Mouse (Mus musculus) lung, postnatal 36 days (tissue): ENCODE results near the gene Kansl3.

Experiments
- DNase-seq: peaks from one replicate; pipeline ENCODE4 v3.0.0; 2022; ENCODE audit warnings: mixed read lengths

Gene Kansl3

DNA sequence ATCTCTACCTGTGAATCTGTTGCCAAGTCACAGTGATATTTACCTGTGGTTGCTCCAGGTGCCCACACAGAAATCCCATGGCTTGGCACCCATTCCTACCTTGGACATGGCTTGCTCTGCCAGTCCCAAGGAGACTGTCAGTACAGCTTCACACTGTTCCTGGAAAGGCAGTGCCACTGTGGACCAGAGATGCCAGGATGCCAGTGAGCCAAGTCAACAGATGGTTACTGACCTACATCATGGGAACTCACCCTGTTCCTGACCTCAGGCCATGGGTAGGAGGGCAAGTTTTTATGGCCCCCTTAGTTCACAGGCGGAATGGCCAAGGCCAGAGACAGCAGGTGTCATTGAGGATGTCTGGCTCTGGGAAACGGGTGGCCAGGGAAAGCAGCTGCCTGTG is 47.8 kb downstream of the Kansl3 start:
- no peak for DNase-seq

- DNase-seq: no peak
These were observed 53.2 kb downstream of the Kansl3 start for GRCm38 (mm10) chr1:36315776-36316100.

- peak; percentile 38 for DNase-seq
These were observed 53.8 kb downstream of the Kansl3 start for GRCm38 (mm10) chr1:36314959-36315775.

DNA sequence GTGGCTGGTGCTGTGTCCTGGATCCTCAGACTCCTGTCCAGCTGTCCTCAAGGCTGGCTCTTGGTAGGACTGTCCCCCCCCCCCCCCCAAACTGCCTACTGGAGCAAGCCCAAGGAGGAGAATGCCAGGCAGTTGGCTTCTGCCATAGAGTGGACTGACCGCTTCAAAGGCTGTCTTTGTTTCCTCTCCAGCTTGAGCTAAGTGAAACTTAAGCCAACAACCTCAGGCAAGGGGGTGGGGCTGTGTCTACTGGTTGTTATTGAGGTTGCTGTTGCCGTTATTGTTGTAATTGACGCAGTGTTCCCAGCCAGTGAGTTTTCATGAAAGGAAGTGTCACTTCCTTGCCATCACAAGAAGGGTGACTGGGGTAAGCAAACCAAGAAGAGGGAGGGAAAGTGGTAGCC is 59.5 kb downstream of the Kansl3 start:
- DNase-seq: peak; percentile 82

GRCm38 (mm10) chr1:36308966-36309475 is 60.0 kb downstream of the Kansl3 start:
- no peak for DNase-seq

- peak; percentile 30 for DNase-seq
These were observed 60.5 kb downstream of the Kansl3 start for GRCm38 (mm10) chr1:36308451-36308901.

- peak; percentile 94 for DNase-seq
These were observed 61.3 kb downstream of the Kansl3 start, which contains the start of gene Arid5a for GRCm38 (mm10) chr1:36307495-36308280. TSS of gene Arid5a (plus strand) at chr1:36307733.

GRCm38 (mm10) chr1:36307121-36307494 is 61.9 kb downstream of the Kansl3 start:
- DNase-seq: peak; percentile 12

DNA sequence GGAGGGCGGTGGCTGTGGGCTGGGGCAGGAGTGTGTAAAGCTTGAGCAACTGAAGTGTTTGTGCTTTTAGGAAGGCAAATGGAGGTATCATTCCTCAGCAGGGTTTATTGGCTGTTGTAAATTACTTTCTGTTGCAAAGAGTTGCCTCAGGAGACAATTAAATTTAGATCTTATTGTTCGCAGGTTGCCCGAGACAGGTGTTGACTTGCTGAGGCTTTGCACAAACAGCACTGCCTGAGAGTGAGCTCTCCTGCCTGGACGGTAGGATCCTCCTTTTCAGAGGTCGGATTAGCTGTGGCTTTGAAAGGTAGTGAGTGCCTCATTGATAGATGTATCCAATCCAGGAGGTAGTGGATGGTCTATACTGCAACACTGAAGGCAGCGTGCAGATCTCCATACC is 62.9 kb downstream of the Kansl3 start:
- no peak for DNase-seq

- no peak for DNase-seq
These were observed 64.2 kb downstream of the Kansl3 start for GRCm38 (mm10) chr1:36304764-36305163.

DNA sequence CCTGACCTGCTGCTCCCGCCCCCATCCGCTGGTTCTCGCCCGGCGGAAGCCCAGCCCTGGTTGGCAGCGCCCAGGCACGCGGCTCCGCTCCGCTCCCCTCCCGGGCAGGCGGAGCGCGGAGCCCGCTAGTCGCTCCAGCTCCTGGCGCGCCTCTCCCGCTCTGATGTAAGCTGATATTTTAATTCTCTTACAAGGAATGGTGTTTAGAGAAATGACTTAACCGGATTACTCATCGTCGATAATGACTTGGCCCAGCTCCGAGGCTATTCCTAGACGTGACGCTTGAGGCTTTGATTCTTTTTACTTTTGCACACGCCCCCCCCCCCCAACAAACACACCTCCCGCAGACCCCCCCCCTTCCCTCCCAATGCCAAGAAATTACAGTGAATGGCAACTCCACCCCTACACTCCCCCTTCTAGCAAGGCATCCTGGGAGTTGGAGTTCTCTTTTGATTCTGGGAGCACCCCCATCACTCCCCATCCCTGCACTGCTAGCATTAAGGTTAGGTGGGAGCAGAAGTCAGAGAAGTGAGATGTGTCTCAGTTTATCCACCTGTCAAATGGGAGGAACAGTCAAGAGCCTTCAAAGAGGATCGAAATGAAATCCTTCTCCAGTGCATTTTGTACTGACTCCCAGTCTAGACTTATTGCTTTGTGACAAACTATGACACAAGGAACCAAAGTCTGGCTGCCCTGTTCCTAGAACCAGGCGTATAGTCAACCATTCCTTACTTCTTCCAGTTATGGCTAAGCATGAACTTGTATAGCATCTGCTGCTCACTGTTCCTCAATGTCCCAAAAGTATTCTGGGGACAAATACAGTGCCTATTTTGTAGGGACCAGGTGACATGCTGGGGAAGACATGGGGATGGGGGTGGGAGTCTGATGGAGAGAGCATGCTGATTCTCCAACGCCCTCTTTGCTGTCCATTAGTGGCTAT is 65.3 kb downstream of the Kansl3 start:
- peak; percentile 96 for DNase-seq

GRCm38 (mm10) chr1:36302957-36303356 is 66.0 kb downstream of the Kansl3 start:
- no peak for DNase-seq

DNA sequence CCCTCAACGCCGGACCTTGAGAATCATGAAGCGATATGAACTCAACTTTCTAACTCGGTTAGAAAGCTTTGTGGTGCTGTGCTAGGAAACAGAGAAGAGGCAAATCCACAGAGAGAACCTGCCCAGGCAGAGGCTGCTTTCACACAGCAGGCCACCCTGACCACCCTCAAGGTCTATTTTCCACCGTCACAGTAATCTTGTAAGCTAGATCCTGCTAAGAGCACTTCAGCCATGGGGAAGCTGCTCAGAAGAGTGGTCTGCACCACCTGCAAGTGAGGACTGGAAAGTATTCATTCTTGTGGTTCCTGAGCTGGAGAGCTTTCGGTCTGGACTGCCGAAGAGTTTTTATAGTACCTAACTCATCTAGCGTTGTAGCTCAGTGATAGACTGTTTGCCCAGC is 66.7 kb downstream of the Kansl3 start:
- no peak for DNase-seq

- DNase-seq: no peak
These were observed 68.5 kb downstream of the Kansl3 start for GRCm38 (mm10) chr1:36300486-36300885.

GRCm38 (mm10) chr1:36299676-36300075 is 69.3 kb downstream of the Kansl3 start:
- DNase-seq: no peak

- no peak for DNase-seq
These were observed 69.9 kb downstream of the Kansl3 start for GRCm38 (mm10) chr1:36299126-36299525.

GRCm38 (mm10) chr1:36298107-36298506 is 70.9 kb downstream of the Kansl3 start:
- DNase-seq: no peak

DNA sequence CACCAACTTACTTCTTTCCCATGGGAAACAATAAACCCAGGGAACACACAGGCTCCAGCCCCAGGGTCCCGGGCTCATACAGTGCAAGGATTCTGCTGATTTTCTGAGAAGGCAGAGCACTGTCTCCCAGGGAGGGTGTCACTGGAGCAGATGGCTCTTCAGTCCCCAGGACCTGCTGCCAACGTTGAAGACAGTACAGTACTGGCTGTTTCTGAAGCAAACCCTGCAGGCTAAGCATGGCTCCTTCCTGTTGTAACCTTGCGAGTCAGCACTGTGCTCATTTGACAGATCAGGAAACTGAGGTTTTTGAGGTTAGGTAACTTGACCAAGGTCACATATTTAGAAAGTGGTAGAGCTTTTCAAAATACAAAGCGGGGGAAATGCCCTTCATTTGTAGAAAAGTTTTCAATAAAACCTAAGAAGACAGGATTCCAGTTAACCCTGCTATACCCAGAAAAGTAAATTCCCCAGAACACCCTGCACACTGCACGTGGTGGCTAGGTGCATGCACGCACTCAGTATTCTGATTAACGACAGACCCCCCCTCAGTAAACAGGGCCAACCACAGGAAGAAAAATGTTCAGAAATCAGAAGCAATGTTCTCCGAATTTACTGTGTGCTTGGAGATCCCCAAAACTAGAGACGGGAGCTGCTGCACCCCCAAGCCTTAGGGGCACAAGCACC is 72.4 kb downstream of the Kansl3 start:
- DNase-seq: peak; percentile 51

DNA sequence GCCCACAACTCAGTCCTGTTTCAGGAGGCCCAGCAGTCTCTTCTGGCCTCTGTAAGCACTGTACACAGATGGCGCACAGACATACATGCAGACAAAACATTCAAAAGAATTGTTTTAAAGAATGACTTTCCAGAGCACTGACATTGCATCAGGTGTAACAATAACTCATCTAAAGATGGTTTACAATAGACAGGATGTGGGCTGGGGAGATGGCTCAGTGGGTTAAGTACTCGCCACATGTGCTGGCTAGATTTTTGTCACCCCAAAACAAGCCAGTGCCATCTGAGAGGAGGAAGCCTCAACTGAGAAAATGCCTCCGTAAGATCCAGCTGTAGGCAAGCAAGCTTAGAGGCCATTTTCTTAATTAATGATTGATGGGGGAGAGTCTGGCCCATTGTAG is 74.6 kb downstream of the Kansl3 start:
- DNase-seq: no peak

GRCm38 (mm10) chr1:36293470-36293869 is 75.5 kb downstream of the Kansl3 start:
- DNase-seq: no peak
